9 mouse cellular contexts compared by ENCODE assay signal in the genomic region with DNA sequence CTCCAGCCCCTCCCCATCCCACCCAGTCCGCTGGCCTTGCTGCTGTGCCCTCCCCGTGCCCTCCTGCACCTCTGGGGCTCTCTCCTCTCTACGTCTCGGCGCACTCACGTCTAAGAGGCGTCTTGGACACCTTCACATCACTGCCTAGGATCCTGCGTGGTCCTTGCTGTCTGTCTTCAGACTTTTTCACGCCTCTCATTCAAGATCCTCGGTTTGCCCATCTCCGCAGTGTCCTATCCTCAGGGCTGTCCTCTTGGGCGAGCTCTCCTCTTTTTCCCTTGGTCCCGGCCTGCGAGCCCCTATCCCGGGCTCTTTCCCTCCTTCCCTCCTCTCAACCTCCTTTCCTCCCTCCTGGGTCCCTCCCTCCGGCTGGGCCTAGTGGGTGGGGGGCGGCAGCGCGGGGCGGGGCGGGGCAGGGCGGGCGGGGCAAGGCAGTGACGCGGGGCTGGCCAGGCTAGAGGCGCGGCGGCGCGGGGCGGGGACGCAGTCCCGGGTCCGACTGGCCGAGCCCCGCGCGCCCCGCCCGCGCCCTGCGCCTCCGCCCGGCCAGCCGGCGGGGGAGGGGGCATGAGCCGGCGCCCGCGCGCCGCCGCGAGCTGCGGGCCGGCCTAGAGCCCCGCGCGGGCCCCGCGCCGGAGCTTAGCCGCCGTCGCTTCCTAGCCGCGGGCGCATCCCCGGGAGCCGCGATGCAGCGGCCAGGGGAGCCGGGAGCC. TPM values are rescaled to one million over a fixed set of nuclear protein-coding genes. Genes with fewer than 3 reads are reported as not detected.
A peak's percentile ranks its signal among the peaks of the same experiment; 100 is the strongest.
DNase-seq lines count a peak whose midpoint lies in the region; ATAC-seq lines count a peak whose summit lies in the region.
"Had no signal": no experiment of that assay in that cellular context is flagged by ENCODE, and none has a peak within 500 bp of the region (broad histone marks: within the 10 kb centered on the region; RNA-seq: fewer than 3 reads in every experiment).

TSS of gene Barx1 (plus strand) at position 568 of the 713 bp plus-strand sequence.

- peak; percentile 42; the same call in 1 of the 2 replicates for ATAC-seq in heart, embryonic 12.5 days (ENCODE audit: insufficient number of reproducible peaks, low FRiP score)
- no peak for ATAC-seq in hindbrain, embryonic 13.5 days (ENCODE audit: low FRiP score)
- peak; percentile 52 for ATAC-seq in midbrain, embryonic 12.5 days (ENCODE audit: low FRiP score, low read depth)
- ATAC-seq in erythroid progenitor cell, adult 5-6 weeks (replicated peaks; ENCODE audit: low FRiP score, poor library complexity, severe bottlenecking): no peak

- H3K9ac ChIP-seq in heart, embryonic 12.5 days: peak within 1 kb of the TSS; percentile 57; the same call in 1 of the 2 replicates
- 0 out of 2 replicates have a peak within 1 kb of the TSS, but pooled peaks have one; percentile 43 for H3K9ac ChIP-seq in hindbrain, embryonic 13.5 days
- no peak within 1 kb of the TSS; the same call in 1 of the 2 replicates for H3K9ac ChIP-seq in midbrain, embryonic 12.5 days (replicated peaks)

- peaks cover 45% of the 10 kb centered on the region for H3K4me1 ChIP-seq in heart, embryonic 12.5 days (replicated peaks)
- H3K4me1 ChIP-seq in hindbrain, embryonic 13.5 days (replicated peaks): peaks cover 32% of the 10 kb centered on the region
- H3K4me1 ChIP-seq in midbrain, embryonic 12.5 days: peaks cover 27% of the 10 kb centered on the region

- under 1% methylated on average over 62 of the region's 73 CpGs for WGBS in heart, embryonic 12.5 days
- WGBS in hindbrain, embryonic 13.5 days: under 1% methylated on average over 25 of the region's 73 CpGs
- under 1% methylated on average over 41 of the region's 73 CpGs for WGBS in midbrain, embryonic 12.5 days

- H3K4me3 ChIP-seq in heart, embryonic 12.5 days: peak within 1 kb of the TSS; percentile 53
- H3K4me3 ChIP-seq in hindbrain, embryonic 13.5 days: peak within 1 kb of the TSS; percentile 40
- peak within 1 kb of the TSS; percentile 44 for H3K4me3 ChIP-seq in midbrain, embryonic 12.5 days

- H3K27ac ChIP-seq in heart, embryonic 12.5 days (ENCODE audit: poor library complexity, severe bottlenecking): no peak within 1 kb of the TSS
- no peak within 1 kb of the TSS for H3K27ac ChIP-seq in hindbrain, embryonic 13.5 days
- H3K27ac ChIP-seq in midbrain, embryonic 12.5 days (replicated peaks): no peak within 1 kb of the TSS

- peaks cover 91% of the 10 kb centered on the region for H3K27me3 ChIP-seq in heart, embryonic 12.5 days (replicated peaks)
- peaks cover 100% of the 10 kb centered on the region for H3K27me3 ChIP-seq in hindbrain, embryonic 13.5 days
- H3K27me3 ChIP-seq in midbrain, embryonic 12.5 days: peaks cover 100% of the 10 kb centered on the region

- no peaks in the 10 kb centered on the region for H3K9me3 ChIP-seq in heart, embryonic 12.5 days (replicated peaks)
- H3K9me3 ChIP-seq in hindbrain, embryonic 13.5 days: no peaks in the 10 kb centered on the region
- no peaks in the 10 kb centered on the region for H3K9me3 ChIP-seq in midbrain, embryonic 12.5 days

- peak within 1 kb of the TSS; percentile 85 for H3K4me2 ChIP-seq in heart, embryonic 12.5 days
- peak within 1 kb of the TSS; percentile 55 for H3K4me2 ChIP-seq in hindbrain, embryonic 13.5 days
- H3K4me2 ChIP-seq in midbrain, embryonic 12.5 days (replicated peaks): peak within 1 kb of the TSS; percentile 65

- no peak for DNase-seq in heart, postnatal 4 days
- DNase-seq in embryo, embryonic 10 days (ENCODE audit: low spot score): peak; percentile 52
- no peak for DNase-seq in adrenal gland, postnatal 10 days
- no peak for DNase-seq in adrenal gland, postnatal 36 days

- no peaks in the 10 kb centered on the region for H3K36me3 ChIP-seq in heart, embryonic 12.5 days
- H3K36me3 ChIP-seq in hindbrain, embryonic 13.5 days: no peaks in the 10 kb centered on the region
- H3K36me3 ChIP-seq in midbrain, embryonic 12.5 days: no peaks in the 10 kb centered on the region

RNA-seq across cellular contexts. Expression of gene Barx1, which starts in this region (rescaled TPM):
- polyA plus RNA-seq in heart, embryonic 12.5 days (2016; fragmentation: Nextera tagmentation; extraction: Ambion mirVana): 0.89 and 1.3 TPM in 2 replicates
- total RNA-seq in heart, postnatal 4 days (2021): not detected
- polyA plus RNA-seq in hindbrain, embryonic 13.5 days (2015; fragmentation: Nextera tagmentation; extraction: Ambion mirVana): 0.87 TPM in 1 of 2 replicates, not detected in the other
- polyA plus RNA-seq in midbrain, embryonic 12.5 days (2016; fragmentation: Nextera tagmentation; extraction: Ambion mirVana): 0.21 and 0.29 TPM in 2 replicates
- under 1 TPM in 1 of 2 experiments, not detected in 1; 0.27 TPM for total RNA-seq in adrenal gland, postnatal 10 days (2021)
- not detected in 2 replicates for total RNA-seq in erythroid progenitor cell, adult 5-6 weeks (2015; ENCODE audit: low replicate concordance)
- not detected in 2 replicates for total RNA-seq in erythroid progenitor cell, adult 5-6 weeks (2017; ENCODE audit: low replicate concordance)
- not detected for total RNA-seq in adrenal gland, postnatal 36 days (2021)
- total RNA-seq: left cerebral cortex, adult 8-10 months had no signal

Comparison
In these comparisons a context has a peak if more than half of its experiments do, and no peak if none do; other contexts are left out.
1. Peak in ATAC-seq, H3K4me3 ChIP-seq and H3K4me2 ChIP-seq in midbrain, embryonic 12.5 days; RNA of the gene not detected or under 1 TPM.